ENCODE assay signal across 17 mouse cellular contexts in the genomic region with DNA sequence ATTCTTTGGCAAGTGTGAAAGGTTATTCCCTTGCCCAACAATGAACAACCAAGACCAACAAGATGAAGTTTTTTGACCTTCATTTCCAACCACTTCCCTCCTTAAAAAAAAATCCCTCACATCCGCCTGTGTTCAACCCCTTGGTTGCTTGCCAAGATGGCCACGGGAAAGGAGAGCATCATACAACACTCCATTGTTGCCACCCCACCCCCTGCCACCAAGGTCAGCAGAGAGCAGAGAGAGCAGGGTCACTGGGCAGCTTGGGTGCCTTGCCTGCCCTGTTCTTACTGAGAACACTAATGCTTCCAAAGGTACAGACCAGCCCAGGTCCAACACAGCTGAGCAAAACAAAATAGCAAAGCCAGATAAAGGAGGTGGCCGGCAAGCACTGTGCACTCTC. TPM values are rescaled to one million over a fixed set of nuclear protein-coding genes. Genes with fewer than 3 reads are reported as not detected.
DNase-seq lines count a peak whose midpoint lies in the region; ATAC-seq and TF ChIP-seq lines count a peak whose summit lies in the region.
"Had no signal": no experiment of that assay in that cellular context is flagged by ENCODE, and none has a peak within 500 bp of the region (broad histone marks: within the 10 kb centered on the region; RNA-seq: fewer than 3 reads in every experiment).

No protein-coding gene starts in this region.

- H3K27ac ChIP-seq in heart, postnatal 0 days (ENCODE audit: low read depth): no peak overlapping the region
- H3K27ac ChIP-seq in heart, embryonic 11.5 days (ENCODE audit: low read depth, low read length): no peak overlapping the region
- 0 out of 2 replicates have a peak overlapping the region, but pooled peaks have one; percentile 23 for H3K27ac ChIP-seq in embryonic facial prominence, embryonic 14.5 days (replicated peaks; ENCODE audit: low read depth, low read length)
- H3K27ac ChIP-seq in stomach, embryonic 16.5 days (ENCODE audit: low read length): 0 out of 2 replicates have a peak overlapping the region, but pooled peaks have one; percentile 21
- no peak overlapping the region for H3K27ac ChIP-seq in intestine, embryonic 15.5 days
- H3K27ac ChIP-seq: hindbrain, embryonic 10.5 days; neural tube, embryonic 13.5 days had no signal

- peaks cover 11% of the 10 kb centered on the region; the same call in 1 of the 2 replicates for H3K4me1 ChIP-seq in heart, postnatal 0 days (ENCODE audit: control insufficient read depth, insufficient read depth)
- H3K4me1 ChIP-seq in heart, embryonic 11.5 days (ENCODE audit: control insufficient read depth, insufficient read depth, low read length): peaks cover 27% of the 10 kb centered on the region
- peaks cover 10% of the 10 kb centered on the region; the same call in 1 of the 2 replicates for H3K4me1 ChIP-seq in embryonic facial prominence, embryonic 14.5 days (ENCODE audit: control insufficient read depth, insufficient read depth, low read length)
- peaks cover 6% of the 10 kb centered on the region; the same call in 1 of the 2 replicates for H3K4me1 ChIP-seq in stomach, embryonic 16.5 days (ENCODE audit: control insufficient read depth, insufficient read depth, low read length)
- peaks cover 2% of the 10 kb centered on the region; the same call in 1 of the 2 replicates for H3K4me1 ChIP-seq in intestine, embryonic 15.5 days (replicated peaks)
- H3K4me1 ChIP-seq: neural tube, embryonic 13.5 days had no signal

- peak; percentile 59; the same call in 1 of the 2 replicates for ATAC-seq in heart, postnatal 0 days (ENCODE audit: insufficient read depth, low read depth)
- no peak for ATAC-seq in heart, embryonic 11.5 days (replicated peaks; ENCODE audit: insufficient number of reproducible peaks, low FRiP score, low TSS enrichment)
- no peak for ATAC-seq in embryonic facial prominence, embryonic 14.5 days (ENCODE audit: low read depth)
- peak; percentile 41; the same call in 1 of the 2 replicates for ATAC-seq in stomach, embryonic 16.5 days (ENCODE audit: insufficient read depth, low FRiP score)
- ATAC-seq in intestine, embryonic 15.5 days: no peak
- ATAC-seq: intestine, postnatal 0 days had no signal

- no peak overlapping the region for H3K9ac ChIP-seq in heart, postnatal 0 days (replicated peaks; ENCODE audit: low read depth, low read length)
- H3K9ac ChIP-seq in heart, embryonic 11.5 days (ENCODE audit: low read depth, low read length): no peak overlapping the region
- no peak overlapping the region for H3K9ac ChIP-seq in embryonic facial prominence, embryonic 14.5 days (ENCODE audit: low read depth, low read length)
- H3K9ac ChIP-seq in stomach, embryonic 16.5 days (ENCODE audit: low read length): no peak overlapping the region
- no peak overlapping the region for H3K9ac ChIP-seq in intestine, embryonic 15.5 days
- H3K9ac ChIP-seq: neural tube, embryonic 13.5 days had no signal

- no peak overlapping the region for H3K4me2 ChIP-seq in heart, postnatal 0 days (ENCODE audit: low read depth, low read length)
- no peak overlapping the region for H3K4me2 ChIP-seq in heart, embryonic 11.5 days
- no peak overlapping the region for H3K4me2 ChIP-seq in embryonic facial prominence, embryonic 14.5 days (ENCODE audit: low read depth, low read length)
- no peak overlapping the region for H3K4me2 ChIP-seq in stomach, embryonic 16.5 days (ENCODE audit: low read depth, low read length)
- no peak overlapping the region for H3K4me2 ChIP-seq in intestine, embryonic 15.5 days (replicated peaks)
- H3K4me2 ChIP-seq: neural tube, embryonic 13.5 days had no signal

- 15% methylated on average over 3 of the region's 3 CpGs for WGBS in heart, postnatal 0 days
- 31% methylated on average over 3 of the region's 3 CpGs for WGBS in heart, embryonic 11.5 days (ENCODE audit: insufficient replicate concordance)
- 56% methylated on average over 3 of the region's 3 CpGs for WGBS in embryonic facial prominence, embryonic 14.5 days
- WGBS in stomach, embryonic 16.5 days: 40% methylated on average over 3 of the region's 3 CpGs
- 50% methylated on average over 3 of the region's 3 CpGs for WGBS in intestine, embryonic 15.5 days

- no peak for DNase-seq in heart, postnatal 0 days (ENCODE audit: low spot score)
- peak; percentile 30 for DNase-seq in NIH3T3 (ENCODE audit: low read depth)
- no peak for DNase-seq in embryonic facial prominence, embryonic 14.5 days (ENCODE audit: low spot score)
- no peak for DNase-seq in left cerebral cortex, adult 8-10 months (ENCODE audit: low spot score in 2 of 2)
- DNase-seq: cerebellum, postnatal 25 days; gastrocnemius, postnatal 14 days; thymus, postnatal 25 days had no signal

- no peak for TF ChIP-seq CTCF in heart, postnatal 0 days (IDR thresholded peaks at IDR 0.05; ENCODE audit: low read depth)

- H3K9me3 ChIP-seq in heart, postnatal 0 days (replicated peaks; ENCODE audit: control insufficient read depth, low read length): no peaks in the 10 kb centered on the region
- H3K9me3 ChIP-seq in heart, embryonic 11.5 days (replicated peaks; ENCODE audit: control insufficient read depth, low read length): no peaks in the 10 kb centered on the region
- no peaks in the 10 kb centered on the region for H3K9me3 ChIP-seq in embryonic facial prominence, embryonic 14.5 days (ENCODE audit: control insufficient read depth, low read length)
- H3K9me3 ChIP-seq in stomach, embryonic 16.5 days (replicated peaks; ENCODE audit: control insufficient read depth, low read length): no peaks in the 10 kb centered on the region
- no peaks in the 10 kb centered on the region for H3K9me3 ChIP-seq in intestine, embryonic 15.5 days
- H3K9me3 ChIP-seq: hindbrain, embryonic 10.5 days; neural tube, embryonic 13.5 days had no signal

- H3K4me3 ChIP-seq in heart, postnatal 0 days (ENCODE audit: low read depth, low read length): no peak overlapping the region
- no peak overlapping the region for H3K4me3 ChIP-seq in heart, embryonic 11.5 days (ENCODE audit: low read depth, low read length)
- H3K4me3 ChIP-seq in embryonic facial prominence, embryonic 14.5 days (ENCODE audit: low read depth, low read length): no peak overlapping the region
- H3K4me3 ChIP-seq in stomach, embryonic 16.5 days (replicated peaks; ENCODE audit: low read length): no peak overlapping the region
- H3K4me3 ChIP-seq in intestine, embryonic 15.5 days (replicated peaks): no peak overlapping the region
- H3K4me3 ChIP-seq: hindbrain, embryonic 10.5 days; neural tube, embryonic 13.5 days had no signal

- H3K27me3 ChIP-seq in heart, postnatal 0 days (ENCODE audit: control insufficient read depth, insufficient read depth, low read length): peaks cover 6% of the 10 kb centered on the region; the same call in 1 of the 2 replicates
- H3K27me3 ChIP-seq in heart, embryonic 11.5 days (ENCODE audit: control insufficient read depth, insufficient read depth, low read length): no peaks in the 10 kb centered on the region
- no peaks in the 10 kb centered on the region for H3K27me3 ChIP-seq in embryonic facial prominence, embryonic 14.5 days (replicated peaks; ENCODE audit: control insufficient read depth, insufficient read depth, low read length)
- no peaks in the 10 kb centered on the region for H3K27me3 ChIP-seq in stomach, embryonic 16.5 days (ENCODE audit: control insufficient read depth, insufficient read depth, low read length)
- H3K27me3 ChIP-seq in intestine, embryonic 15.5 days (replicated peaks): no peaks in the 10 kb centered on the region
- H3K27me3 ChIP-seq: neural tube, embryonic 13.5 days had no signal

- no peak for TF ChIP-seq EP300 in heart, postnatal 0 days (IDR thresholded peaks at IDR 0.05; ENCODE audit: low read depth)

- H3K36me3 ChIP-seq in heart, postnatal 0 days (replicated peaks; ENCODE audit: control insufficient read depth, insufficient read depth, low read length): no peaks in the 10 kb centered on the region
- no peaks in the 10 kb centered on the region for H3K36me3 ChIP-seq in heart, embryonic 11.5 days (ENCODE audit: control insufficient read depth, insufficient read depth, low read length)
- no peaks in the 10 kb centered on the region for H3K36me3 ChIP-seq in embryonic facial prominence, embryonic 14.5 days (ENCODE audit: control insufficient read depth, insufficient read depth, low read length)
- H3K36me3 ChIP-seq in stomach, embryonic 16.5 days (ENCODE audit: control insufficient read depth, insufficient read depth, low read length): no peaks in the 10 kb centered on the region
- H3K36me3 ChIP-seq in intestine, embryonic 15.5 days: no peaks in the 10 kb centered on the region
- H3K36me3 ChIP-seq: hindbrain, embryonic 10.5 days; neural tube, embryonic 13.5 days had no signal

RNA-seq across cellular contexts. Expression of gene Mybphl, which starts 7.6 kb away (rescaled TPM):
- total RNA-seq in heart, postnatal 0 days (2014; rRNA removed; ENCODE audit: low replicate concordance): 49.3 and 60.6 TPM in 2 replicates
- 90.0 and 123 TPM in 2 replicates for polyA plus RNA-seq in heart, postnatal 0 days (2015; fragmentation: Nextera tagmentation; extraction: Ambion mirVana)
- polyA plus RNA-seq in heart, embryonic 11.5 days (2014; fragmentation: Nextera tagmentation; extraction: Ambion mirVana): 70.4 and 77.2 TPM in 2 replicates
- polyA plus RNA-seq in embryonic facial prominence, embryonic 14.5 days (2014; fragmentation: Nextera tagmentation; extraction: Ambion mirVana): not detected in 2 replicates
- not detected in 2 replicates for polyA plus RNA-seq in stomach, embryonic 16.5 days (2015; fragmentation: Nextera tagmentation; extraction: Ambion mirVana)
- not detected in 2 replicates for polyA plus RNA-seq in intestine, embryonic 15.5 days (2015; fragmentation: Nextera tagmentation; extraction: Ambion mirVana)
- total RNA-seq in left cerebral cortex, adult 8-10 months (2022): not detected
- total RNA-seq: liver, adult 2 months; megakaryocyte, adult 5-6 weeks; midbrain, postnatal 0 days had no signal
- polyA plus RNA-seq: hindbrain, embryonic 10.5 days; intestine, postnatal 0 days; large intestine, adult 2 months; liver, adult 2 months; midbrain, postnatal 0 days; neural tube, embryonic 13.5 days had no signal

RNA-seq across cellular contexts. Expression of gene Psrc1, which starts 11.4 kb away (rescaled TPM):
- total RNA-seq in heart, postnatal 0 days (2014; rRNA removed; ENCODE audit: low replicate concordance): 8.4 and 17.5 TPM in 2 replicates
- polyA plus RNA-seq in heart, postnatal 0 days (2015; fragmentation: Nextera tagmentation; extraction: Ambion mirVana): 5.0 and 5.4 TPM in 2 replicates
- 25.0 and 28.9 TPM in 2 replicates for polyA plus RNA-seq in heart, embryonic 11.5 days (2014; fragmentation: Nextera tagmentation; extraction: Ambion mirVana)
- 31.2 and 38.1 TPM in 2 replicates for polyA plus RNA-seq in embryonic facial prominence, embryonic 14.5 days (2014; fragmentation: Nextera tagmentation; extraction: Ambion mirVana)
- 35.6 and 36.7 TPM in 2 replicates for polyA plus RNA-seq in stomach, embryonic 16.5 days (2015; fragmentation: Nextera tagmentation; extraction: Ambion mirVana)
- polyA plus RNA-seq in intestine, embryonic 15.5 days (2015; fragmentation: Nextera tagmentation; extraction: Ambion mirVana): 28.8 and 30.3 TPM in 2 replicates
- 10 to 100 TPM; 11.1 to 13.8 (median 11.7) TPM for total RNA-seq in left cerebral cortex, adult 8-10 months (2022)
- total RNA-seq: liver, adult 2 months had no signal

RNA-seq across cellular contexts. Expression of gene Celsr2, which starts 43.1 kb away (rescaled TPM):
- 3.5 and 5.5 TPM in 2 replicates for total RNA-seq in heart, postnatal 0 days (2014; rRNA removed; ENCODE audit: low replicate concordance)
- 1.2 and 1.9 TPM in 2 replicates for polyA plus RNA-seq in heart, postnatal 0 days (2015; fragmentation: Nextera tagmentation; extraction: Ambion mirVana)
- 3.1 and 3.7 TPM in 2 replicates for polyA plus RNA-seq in heart, embryonic 11.5 days (2014; fragmentation: Nextera tagmentation; extraction: Ambion mirVana)
- polyA plus RNA-seq in embryonic facial prominence, embryonic 14.5 days (2014; fragmentation: Nextera tagmentation; extraction: Ambion mirVana): 11.8 and 13.9 TPM in 2 replicates
- polyA plus RNA-seq in stomach, embryonic 16.5 days (2015; fragmentation: Nextera tagmentation; extraction: Ambion mirVana): 14.4 and 17.4 TPM in 2 replicates
- 3.2 and 6.1 TPM in 2 replicates for polyA plus RNA-seq in intestine, embryonic 15.5 days (2015; fragmentation: Nextera tagmentation; extraction: Ambion mirVana)
- total RNA-seq in left cerebral cortex, adult 8-10 months (2022): 100 to 1,000 TPM; 145 to 152 (median 149) TPM

Comparison
In these comparisons a context has a peak if more than half of its experiments do, and no peak if none do; other contexts are left out.
1. ATAC-seq: peak in heart, postnatal 0 days (single experiment) and stomach, embryonic 16.5 days (single experiment); none in heart, embryonic 11.5 days (single experiment), embryonic facial prominence, embryonic 14.5 days (single experiment) and intestine, embryonic 15.5 days (single experiment).
2. H3K27ac ChIP-seq: peak in embryonic facial prominence, embryonic 14.5 days (single experiment) and stomach, embryonic 16.5 days (single experiment); none in heart, postnatal 0 days (single experiment), heart, embryonic 11.5 days (single experiment) and intestine, embryonic 15.5 days (single experiment).
3. RNA of gene Mybphl, which starts 7.6 kb away (polyA plus RNA-seq): 90.0 to 123 TPM in heart, postnatal 0 days and 70.4 to 77.2 TPM in heart, embryonic 11.5 days; not detected in stomach, embryonic 16.5 days, not detected in embryonic facial prominence, embryonic 14.5 days and not detected in intestine, embryonic 15.5 days; every median in the first group is over 10 times any median in the second.